Mouse (Mus musculus): ENCODE measurements around the gene Cxcl5. TPM values are rescaled to one million over a fixed set of nuclear protein-coding genes. Genes with fewer than 3 reads are reported as not detected.

The Cxcl5 gene
- polyA plus RNA-seq, 1 experiment from 2014 or later, result 0.11 TPM

DNA sequence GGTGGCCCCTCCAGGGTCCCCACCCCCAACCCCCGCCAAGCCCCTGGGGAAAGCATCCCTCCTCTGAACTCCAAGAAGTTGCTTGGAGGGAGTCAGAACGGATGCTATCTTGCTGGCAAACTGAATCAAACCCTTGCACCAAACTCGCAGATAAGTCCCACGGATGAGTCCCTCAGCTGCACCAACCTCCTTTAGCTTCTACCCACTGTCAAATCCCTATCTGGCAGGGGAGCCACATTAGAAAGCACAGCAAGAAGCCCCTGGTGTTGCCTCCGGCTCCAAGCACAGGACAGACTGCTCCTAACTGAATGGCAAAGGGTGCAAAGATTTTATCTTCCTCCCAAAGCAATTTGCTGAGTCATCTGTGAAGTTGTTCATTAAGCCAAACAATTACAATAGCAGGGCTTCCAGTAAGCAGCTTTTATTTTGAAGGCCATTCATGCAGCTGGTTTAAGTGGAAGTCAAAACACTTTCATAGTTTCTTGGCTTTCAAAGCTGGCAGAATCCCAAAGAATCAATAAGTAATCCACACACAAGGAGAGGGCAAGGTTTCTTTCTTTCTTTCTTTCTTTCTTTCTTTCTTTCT lies 1.0 kb upstream of the Cxcl5 start:
- Histone ChIP-seq H3K4me1 (ENCODE audit: control insufficient read depth, insufficient read depth, low read length) (peaks cover 8% of the 10 kb centered on the region; the same call in 1 of the 2 replicates), H3K9ac (ENCODE audit: low read length) (no peak overlapping the region), H3K27ac (ENCODE audit: low read depth, low read length) (no peak overlapping the region), H3K9me3 (replicated peaks; ENCODE audit: control insufficient read depth, low read length) (no peaks in the 10 kb centered on the region), H3K36me3 (ENCODE audit: control insufficient read depth, insufficient read depth, low read length) (no peaks in the 10 kb centered on the region), H3K4me3 (ENCODE audit: low read depth, low read length) (no peak overlapping the region), H3K27me3 (replicated peaks; ENCODE audit: control insufficient read depth, insufficient read depth, low read length) (peaks cover 12% of the 10 kb centered on the region; the same call in 1 of the 2 replicates), H3K4me2 (ENCODE audit: low read length) (no peak overlapping the region)
- DNase-seq (ENCODE audit: low spot score) (peak; percentile 50), ATAC-seq (no peak)
- 31% methylated on average over 5 of the region's 5 CpGs for WGBS

DNA sequence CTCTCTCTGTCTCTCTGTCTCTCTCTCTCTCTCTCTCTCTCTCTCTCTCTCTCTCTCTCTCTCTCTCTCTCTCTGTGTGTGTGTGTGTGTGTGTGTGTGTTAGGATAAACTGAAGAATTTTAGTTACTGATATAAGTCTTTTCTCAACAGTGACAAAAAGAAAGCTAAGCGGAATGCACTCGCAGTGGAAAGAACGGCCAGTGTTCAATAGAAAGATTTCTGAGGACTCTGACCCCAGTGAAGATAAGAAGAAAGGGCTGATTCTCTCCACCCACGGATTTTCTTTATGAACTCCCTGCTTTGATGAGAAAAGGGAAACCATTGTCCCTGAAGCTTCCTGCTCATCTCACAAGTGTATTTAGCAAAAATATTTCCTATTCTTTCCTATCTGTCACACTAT lies 1.1 kb downstream of the Cxcl5 start:
- DNase-seq (ENCODE audit: low spot score) (no peak), ATAC-seq (no peak)
- peaks cover 12% of the 10 kb centered on the region; the same call in 1 of the 2 replicates for H3K27me3 ChIP-seq (replicated peaks; ENCODE audit: control insufficient read depth, insufficient read depth, low read length)
- no peak overlapping the region for H3K4me3 ChIP-seq (ENCODE audit: low read depth, low read length)
- H3K9me3 ChIP-seq (replicated peaks; ENCODE audit: control insufficient read depth, low read length), result no peaks in the 10 kb centered on the region
- no peaks in the 10 kb centered on the region for H3K36me3 ChIP-seq (ENCODE audit: control insufficient read depth, insufficient read depth, low read length)
- H3K4me2 ChIP-seq (ENCODE audit: low read length), result no peak overlapping the region
- WGBS, result 45% methylated on average over 4 of the region's 4 CpGs
- H3K4me1 ChIP-seq (ENCODE audit: control insufficient read depth, insufficient read depth, low read length), result peaks cover 8% of the 10 kb centered on the region; the same call in 1 of the 2 replicates
- no peak overlapping the region for H3K27ac ChIP-seq (ENCODE audit: low read depth, low read length)
- H3K9ac ChIP-seq (ENCODE audit: low read length), result no peak overlapping the region

DNA sequence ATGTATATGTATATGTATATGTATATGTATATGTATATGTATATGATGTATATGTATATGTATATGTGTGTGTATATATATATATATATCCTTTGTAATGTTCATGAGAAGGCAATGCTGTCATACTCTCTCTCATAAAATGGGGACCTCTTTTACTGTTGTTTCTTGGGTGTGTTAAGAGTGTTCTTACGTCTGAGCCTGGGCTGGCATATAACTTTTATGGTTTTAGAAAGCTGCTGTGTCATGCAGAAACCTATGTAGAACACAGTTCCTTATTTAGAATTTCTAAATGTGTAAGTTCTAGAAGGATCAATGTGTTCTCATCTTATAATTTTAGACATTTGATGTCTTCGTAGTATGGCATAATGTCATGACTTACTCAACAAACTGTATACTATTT lies 1.7 kb downstream of the Cxcl5 start:
- Histone ChIP-seq H3K9ac (ENCODE audit: low read length) (no peak overlapping the region), H3K4me3 (ENCODE audit: low read depth, low read length) (no peak overlapping the region), H3K9me3 (replicated peaks; ENCODE audit: control insufficient read depth, low read length) (no peaks in the 10 kb centered on the region), H3K27ac (ENCODE audit: low read depth, low read length) (no peak overlapping the region), H3K36me3 (ENCODE audit: control insufficient read depth, insufficient read depth, low read length) (no peaks in the 10 kb centered on the region), H3K27me3 (replicated peaks; ENCODE audit: control insufficient read depth, insufficient read depth, low read length) (peaks cover 12% of the 10 kb centered on the region; the same call in 1 of the 2 replicates), H3K4me1 (ENCODE audit: control insufficient read depth, insufficient read depth, low read length) (peaks cover 8% of the 10 kb centered on the region; the same call in 1 of the 2 replicates), H3K4me2 (ENCODE audit: low read length) (no peak overlapping the region)
- ATAC-seq (no peak), DNase-seq (ENCODE audit: low spot score) (no peak)
- WGBS, result 95% methylated on average over 2 of the region's 2 CpGs

DNA sequence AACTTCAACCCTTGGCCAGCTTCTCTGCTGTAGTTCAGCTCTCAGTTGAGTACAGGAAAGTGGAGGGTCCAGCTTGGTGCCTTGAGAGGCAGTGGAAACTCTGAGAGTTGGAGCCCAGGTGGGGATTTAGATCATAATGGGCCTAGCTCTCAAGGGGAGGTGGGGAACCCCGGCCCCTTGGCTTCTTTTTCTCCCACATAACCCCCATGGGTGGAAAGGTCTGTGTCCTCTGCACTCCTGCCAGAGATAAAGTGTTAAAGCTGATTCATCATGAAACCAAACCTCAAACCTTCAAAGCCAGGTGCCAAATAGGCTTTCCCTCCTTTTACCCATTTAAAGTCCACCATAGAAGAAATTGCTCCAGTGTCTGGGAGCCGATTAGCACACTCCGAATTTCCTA lies 2.7 kb downstream of the Cxcl5 start:
- Histone ChIP-seq H3K36me3 (ENCODE audit: control insufficient read depth, insufficient read depth, low read length) (no peaks in the 10 kb centered on the region), H3K4me1 (ENCODE audit: control insufficient read depth, insufficient read depth, low read length) (peaks cover 6% of the 10 kb centered on the region; the same call in 1 of the 2 replicates), H3K27me3 (replicated peaks; ENCODE audit: control insufficient read depth, insufficient read depth, low read length) (peaks cover 12% of the 10 kb centered on the region; the same call in 1 of the 2 replicates), H3K9ac (ENCODE audit: low read length) (no peak overlapping the region), H3K9me3 (replicated peaks; ENCODE audit: control insufficient read depth, low read length) (no peaks in the 10 kb centered on the region), H3K4me3 (ENCODE audit: low read depth, low read length) (no peak overlapping the region), H3K27ac (ENCODE audit: low read depth, low read length) (no peak overlapping the region), H3K4me2 (ENCODE audit: low read length) (no peak overlapping the region)
- WGBS, result 89% methylated on average over 3 of the region's 3 CpGs
- no peak for DNase-seq (ENCODE audit: low spot score)
- ATAC-seq, result no peak

DNA sequence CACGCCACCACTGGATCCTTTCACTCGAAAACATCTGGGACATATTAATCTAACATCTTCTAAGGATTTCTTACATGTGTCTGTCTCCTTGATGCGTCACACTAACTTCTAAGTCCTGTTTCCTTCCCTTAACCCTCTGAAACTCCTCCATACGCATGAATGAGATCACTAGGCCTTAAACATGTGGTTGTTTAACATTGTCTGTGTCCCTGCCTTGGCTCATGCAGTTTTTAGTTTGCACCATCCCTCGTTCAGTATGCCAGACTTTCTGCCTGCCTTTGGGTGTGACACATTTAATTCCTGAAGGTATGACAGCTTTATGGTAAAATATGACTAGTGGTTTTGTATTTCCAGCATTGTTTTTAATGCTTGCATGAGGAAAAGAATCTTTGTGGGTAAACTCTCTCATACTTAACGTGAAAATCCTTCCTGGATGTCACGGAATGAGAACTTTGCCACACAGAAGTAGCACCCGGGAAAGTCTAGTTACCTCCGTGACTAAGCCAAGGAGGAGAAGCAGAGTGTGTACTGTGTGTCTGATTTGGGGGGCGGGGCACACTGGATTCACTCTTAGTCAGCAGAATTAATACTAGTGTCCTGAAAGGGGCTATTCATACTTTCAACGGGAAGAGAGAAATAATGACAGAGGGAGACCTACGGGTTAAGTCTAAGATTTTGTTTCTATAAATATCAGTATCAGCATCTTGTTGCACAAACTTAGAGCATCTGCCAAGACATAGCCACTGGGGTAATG lies 4.9 kb downstream of the Cxcl5 start:
- Histone ChIP-seq H3K27me3 (replicated peaks; ENCODE audit: control insufficient read depth, insufficient read depth, low read length) (peaks cover 8% of the 10 kb centered on the region; the same call in 1 of the 2 replicates), H3K9ac (ENCODE audit: low read length) (no peak overlapping the region), H3K36me3 (ENCODE audit: control insufficient read depth, insufficient read depth, low read length) (no peaks in the 10 kb centered on the region), H3K4me1 (ENCODE audit: control insufficient read depth, insufficient read depth, low read length) (peaks cover under 1% of the 10 kb centered on the region; the same call in 1 of the 2 replicates), H3K4me3 (ENCODE audit: low read depth, low read length) (no peak overlapping the region), H3K4me2 (ENCODE audit: low read length) (no peak overlapping the region), H3K27ac (ENCODE audit: low read depth, low read length) (no peak overlapping the region), H3K9me3 (replicated peaks; ENCODE audit: control insufficient read depth, low read length) (no peaks in the 10 kb centered on the region)
- WGBS, result 83% methylated on average over 12 of the region's 12 CpGs
- DNase-seq (ENCODE audit: low spot score) (no peak), ATAC-seq (no peak)

DNA sequence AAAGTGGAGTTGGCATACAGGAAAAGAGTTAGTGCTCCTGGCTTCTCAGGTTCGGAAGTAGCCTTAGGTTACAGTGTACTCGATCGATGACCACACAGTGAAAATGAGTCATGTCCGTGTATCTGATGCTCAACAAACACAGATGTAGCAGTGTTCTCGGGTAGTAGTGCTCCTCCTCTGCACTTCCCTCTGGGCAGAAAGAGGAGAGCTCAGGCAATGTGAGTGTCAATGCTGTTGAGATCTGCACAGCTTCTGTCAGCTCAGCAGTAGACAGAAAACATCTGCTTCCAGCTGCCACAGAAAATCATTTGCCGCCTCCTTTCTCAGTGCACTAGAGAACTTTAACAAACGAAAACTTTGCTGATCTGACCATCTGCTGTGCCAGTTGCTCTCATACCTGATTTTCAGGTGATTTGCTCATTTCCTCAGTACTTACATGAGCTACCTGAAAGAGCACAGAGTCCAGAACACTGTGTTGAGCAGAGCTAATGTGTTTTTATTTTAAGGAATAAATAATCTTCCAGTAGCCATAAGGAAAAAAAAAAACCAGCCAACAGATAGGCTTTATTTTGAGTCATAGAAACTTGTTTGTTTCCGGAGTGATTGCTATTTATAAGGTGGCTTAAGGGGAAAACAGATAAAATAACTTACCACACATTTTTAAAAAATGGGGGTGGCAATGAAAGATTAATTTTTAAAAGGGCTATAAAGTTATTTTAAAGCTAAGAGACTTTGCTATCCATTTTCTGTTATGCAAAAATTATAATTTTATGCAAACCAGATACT lies 6.9 kb downstream of the Cxcl5 start:
- Histone ChIP-seq H3K27ac (ENCODE audit: low read depth, low read length) (no peak overlapping the region), H3K9me3 (replicated peaks; ENCODE audit: control insufficient read depth, low read length) (no peaks in the 10 kb centered on the region), H3K4me3 (ENCODE audit: low read depth, low read length) (no peak overlapping the region), H3K9ac (ENCODE audit: low read length) (no peak overlapping the region), H3K36me3 (ENCODE audit: control insufficient read depth, insufficient read depth, low read length) (no peaks in the 10 kb centered on the region), H3K4me2 (ENCODE audit: low read length) (no peak overlapping the region), H3K27me3 (replicated peaks; ENCODE audit: control insufficient read depth, insufficient read depth, low read length) (no peaks in the 10 kb centered on the region), H3K4me1 (ENCODE audit: control insufficient read depth, insufficient read depth, low read length) (no peaks in the 10 kb centered on the region)
- DNase-seq (ENCODE audit: low spot score) (no peak), ATAC-seq (no peak)
- 84% methylated on average over 8 of the region's 8 CpGs for WGBS

DNA sequence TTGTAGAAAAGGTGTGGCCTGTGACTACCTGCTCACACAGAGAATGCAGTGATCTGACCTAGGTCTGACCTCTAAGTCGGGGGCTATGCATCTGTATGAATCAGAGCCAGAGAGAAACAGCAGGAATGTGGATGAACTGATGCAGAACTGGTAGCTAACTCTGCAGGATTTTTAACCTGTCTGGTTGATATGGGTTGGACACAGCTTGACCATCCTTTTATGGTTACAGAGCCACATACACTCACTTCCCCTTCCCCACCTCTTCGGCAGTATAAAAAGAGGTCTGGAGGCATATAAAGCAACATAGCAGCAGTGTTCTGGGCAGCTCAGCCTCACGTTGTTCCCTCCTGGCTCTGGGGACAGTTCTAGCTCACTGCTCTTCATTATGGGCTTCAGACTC lies 9.1 kb downstream of the Cxcl5 start, which contains the start of gene Ppbp:
Ppbp (plus strand) TSS at position 301 of the 400 bp plus-strand sequence.
- ATAC-seq (no peak), DNase-seq (ENCODE audit: low spot score) (no peak)
- no peak within 1 kb of the TSS for H3K27ac ChIP-seq (ENCODE audit: low read depth, low read length)
- H3K4me2 ChIP-seq (ENCODE audit: low read length), result no peak within 1 kb of the TSS
- no peaks in the 10 kb centered on the region for H3K36me3 ChIP-seq (ENCODE audit: control insufficient read depth, insufficient read depth, low read length)
- H3K9ac ChIP-seq (ENCODE audit: low read length), result no peak within 1 kb of the TSS
- no peaks in the 10 kb centered on the region for H3K27me3 ChIP-seq (replicated peaks; ENCODE audit: control insufficient read depth, insufficient read depth, low read length)
- WGBS, result 73% methylated on average over 3 of the region's 3 CpGs
- no peaks in the 10 kb centered on the region for H3K9me3 ChIP-seq (replicated peaks; ENCODE audit: control insufficient read depth, low read length)
- no peaks in the 10 kb centered on the region for H3K4me1 ChIP-seq (ENCODE audit: control insufficient read depth, insufficient read depth, low read length)
- H3K4me3 ChIP-seq (ENCODE audit: low read depth, low read length), result no peak within 1 kb of the TSS

DNA sequence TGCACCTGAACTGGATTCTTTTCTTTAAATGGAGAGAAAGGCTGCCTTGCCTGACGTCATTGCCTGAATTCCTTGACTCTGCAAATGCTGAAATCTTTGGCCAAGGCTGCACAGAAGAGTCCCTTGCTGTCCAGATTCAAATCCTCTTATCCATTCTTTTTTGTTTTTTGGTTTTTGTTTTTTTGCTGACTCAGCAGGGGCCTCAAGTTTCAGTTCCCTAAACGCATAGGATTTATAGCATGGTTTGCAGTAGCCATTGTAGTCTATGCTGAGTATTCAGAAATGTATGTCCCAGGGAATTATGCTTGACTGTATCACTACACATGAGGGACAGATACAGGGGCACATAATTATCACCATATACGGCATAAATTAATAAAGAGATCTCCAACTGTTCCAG lies 12.2 kb downstream of the Cxcl5 start:
- H3K36me3 ChIP-seq (ENCODE audit: control insufficient read depth, insufficient read depth, low read length), result no peaks in the 10 kb centered on the region
- no peak overlapping the region for H3K4me3 ChIP-seq (ENCODE audit: low read depth, low read length)
- no peaks in the 10 kb centered on the region for H3K9me3 ChIP-seq (replicated peaks; ENCODE audit: control insufficient read depth, low read length)
- H3K27ac ChIP-seq (ENCODE audit: low read depth, low read length), result no peak overlapping the region
- H3K4me2 ChIP-seq (ENCODE audit: low read length), result no peak overlapping the region
- H3K9ac ChIP-seq (ENCODE audit: low read length), result no peak overlapping the region
- H3K27me3 ChIP-seq (replicated peaks; ENCODE audit: control insufficient read depth, insufficient read depth, low read length), result no peaks in the 10 kb centered on the region
- no peaks in the 10 kb centered on the region for H3K4me1 ChIP-seq (ENCODE audit: control insufficient read depth, insufficient read depth, low read length)
- 64% methylated on average over 3 of the region's 3 CpGs for WGBS
- ATAC-seq (no peak), DNase-seq (ENCODE audit: low spot score) (no peak)
